In the genomic region with DNA sequence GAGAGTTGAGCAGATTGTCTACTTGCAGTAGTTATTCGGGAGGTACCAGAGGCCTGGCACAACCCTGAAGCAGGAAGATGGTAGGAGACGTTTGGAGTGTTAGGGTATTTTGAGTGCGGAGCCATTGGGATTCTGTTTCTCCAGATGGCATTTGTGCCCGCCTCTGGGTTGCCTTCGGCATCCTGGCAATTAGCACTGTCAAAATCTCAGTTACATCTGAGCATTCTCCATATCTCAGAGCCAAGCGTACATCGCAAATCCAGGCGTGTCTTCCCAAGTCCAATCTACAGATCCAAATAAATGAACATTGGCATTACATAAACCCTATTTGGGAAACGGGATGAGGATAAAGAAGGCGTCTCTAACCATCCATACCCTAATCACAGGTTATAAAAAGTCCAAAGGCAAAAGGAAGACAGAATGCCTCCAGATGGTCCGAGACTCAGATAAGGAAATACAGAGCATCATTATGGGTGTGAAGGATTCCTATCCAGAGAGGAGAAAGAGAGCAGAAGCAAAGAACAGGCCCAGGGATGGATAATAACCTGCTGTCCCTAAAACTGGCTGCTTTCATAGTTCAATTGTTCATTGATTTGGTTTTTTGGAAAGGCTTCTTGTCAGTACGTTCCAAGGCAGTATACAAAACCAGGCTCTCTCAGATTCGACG, we compare ENCODE assay signal across 18 mouse cellular contexts. TPM values are rescaled to one million over a fixed set of nuclear protein-coding genes. Genes with fewer than 3 reads are reported as not detected.
DNase-seq lines count a peak whose midpoint lies in the region; ATAC-seq lines count a peak whose summit lies in the region.
"Had no signal": no experiment of that assay in that cellular context is flagged by ENCODE, and none has a peak within 500 bp of the region (broad histone marks: within the 10 kb centered on the region; RNA-seq: fewer than 3 reads in every experiment).

No protein-coding gene starts in this region.

- no peak overlapping the region for H3K27ac ChIP-seq in hindbrain, embryonic 16.5 days (ENCODE audit: low read depth, low read length)
- H3K27ac ChIP-seq: embryonic facial prominence, embryonic 12.5 days; heart, embryonic 15.5 days; hindbrain, embryonic 10.5 days; limb, embryonic 13.5 days; liver, embryonic 14.5 days; midbrain, embryonic 15.5 days had no signal

- no peak overlapping the region for H3K4me3 ChIP-seq in hindbrain, embryonic 16.5 days (ENCODE audit: low read length)
- H3K4me3 ChIP-seq: embryonic facial prominence, embryonic 12.5 days; heart, embryonic 15.5 days; hindbrain, embryonic 10.5 days; limb, embryonic 13.5 days; midbrain, embryonic 15.5 days had no signal

- H3K4me1 ChIP-seq in hindbrain, embryonic 16.5 days (ENCODE audit: control insufficient read depth, insufficient read depth, low read depth, low read length) = no peaks in the 10 kb centered on the region
- H3K4me1 ChIP-seq: embryonic facial prominence, embryonic 12.5 days; heart, embryonic 15.5 days; hindbrain, embryonic 10.5 days; limb, embryonic 13.5 days; midbrain, embryonic 15.5 days had no signal

- peak; percentile 51 to 78 for DNase-seq in layer of hippocampus, adult 18-20 months (ENCODE audit: low spot score in 2 of 2)
- no peak for DNase-seq in layer of hippocampus, postnatal 25 days (ENCODE audit: extremely low spot score in 1 of 2, low spot score in 1 of 2)
- peak; percentile 46 for DNase-seq in brain, embryonic 18.5 days (ENCODE audit: low read depth, low spot score)
- DNase-seq in frontal cortex, postnatal 14 days (ENCODE audit: low spot score in 2 of 2) = peak; percentile 17 to 29
- peak; percentile 42 to 60 for DNase-seq in left cerebral cortex, postnatal 36 days (ENCODE audit: low spot score in 2 of 2)
- no peak for DNase-seq in neural tube, embryonic 10.5 days (ENCODE audit: extremely low spot score, low spot score)
- DNase-seq in cerebellum, adult 8-10 months = no peak
- DNase-seq: gastrocnemius, postnatal 10 days; heart, adult 18-20 months; kidney, postnatal 4 days; thymus, postnatal 4 days had no signal

- no peak overlapping the region for H3K4me2 ChIP-seq in hindbrain, embryonic 16.5 days (ENCODE audit: low read length)
- H3K4me2 ChIP-seq: embryonic facial prominence, embryonic 12.5 days; heart, embryonic 15.5 days; limb, embryonic 13.5 days; midbrain, embryonic 15.5 days had no signal

- ATAC-seq in hindbrain, embryonic 16.5 days = no peak
- ATAC-seq: midbrain, embryonic 15.5 days had no signal

- WGBS in hindbrain, embryonic 16.5 days = 88% methylated on average over 14 of the region's 14 CpGs

- intact Hi-C loops in left cerebral cortex, postnatal 36 days (cut with DNase I) = no loop called here

- H3K27me3 ChIP-seq in hindbrain, embryonic 16.5 days (replicated peaks; ENCODE audit: control insufficient read depth, insufficient read depth, low read length) = no peaks in the 10 kb centered on the region
- H3K27me3 ChIP-seq: embryonic facial prominence, embryonic 12.5 days; heart, embryonic 15.5 days; limb, embryonic 13.5 days had no signal

- H3K9me3 ChIP-seq in hindbrain, embryonic 16.5 days (ENCODE audit: control insufficient read depth, low read length) = no peaks in the 10 kb centered on the region
- H3K9me3 ChIP-seq: embryonic facial prominence, embryonic 12.5 days; heart, embryonic 15.5 days; hindbrain, embryonic 10.5 days; limb, embryonic 13.5 days; midbrain, embryonic 15.5 days had no signal

- no peak overlapping the region for H3K9ac ChIP-seq in hindbrain, embryonic 16.5 days (ENCODE audit: low read depth, low read length)
- H3K9ac ChIP-seq: embryonic facial prominence, embryonic 12.5 days; heart, embryonic 15.5 days; limb, embryonic 13.5 days; liver, embryonic 14.5 days; midbrain, embryonic 15.5 days had no signal

- no peaks in the 10 kb centered on the region for H3K36me3 ChIP-seq in hindbrain, embryonic 16.5 days (ENCODE audit: control insufficient read depth, insufficient read depth, low read length)
- H3K36me3 ChIP-seq: embryonic facial prominence, embryonic 12.5 days; heart, embryonic 15.5 days; hindbrain, embryonic 10.5 days; limb, embryonic 13.5 days; midbrain, embryonic 15.5 days had no signal

RNA-seq across cellular contexts. Expression of a gene that starts 11.7 kb away (rescaled TPM):
- total RNA-seq in layer of hippocampus, adult 18-20 months (2021) = 1 to 10 TPM; 5.0 to 7.9 TPM
- 1 to 10 TPM; 7.4 to 8.0 TPM for total RNA-seq in layer of hippocampus, postnatal 25 days (2021)
- total RNA-seq in left cerebral cortex, postnatal 36 days (2021) = 1 to 10 TPM; 3.6 to 4.4 TPM
- polyA plus RNA-seq in hindbrain, embryonic 16.5 days (2015; fragmentation: Nextera tagmentation; extraction: Ambion mirVana) = 18.8 and 19.1 TPM in 2 replicates

Comparison
In these comparisons a context has a peak if more than half of its experiments do, and no peak if none do; other contexts are left out.
1. DNase-seq: peak in layer of hippocampus, adult 18-20 months (2 of 2), brain, embryonic 18.5 days (single experiment), frontal cortex, postnatal 14 days (2 of 2) and left cerebral cortex, postnatal 36 days (2 of 2); none in layer of hippocampus, postnatal 25 days (0 of 2), neural tube, embryonic 10.5 days (single experiment) and cerebellum, adult 8-10 months (single experiment).